Mouse (Mus musculus) left cerebral cortex, postnatal 14 days (tissue): Measurements from ENCODE around the gene Esr1. TPM values are rescaled to one million over a fixed set of nuclear protein-coding genes. Genes with fewer than 3 reads are reported as not detected.
"Not testable (repeated sequence)": the region's sequence is repeated elsewhere in the genome, so short reads cannot be mapped to it uniquely, and the experiment has no call there.

ENCODE experiments used
- DNase-seq, 2 experiments: peaks; one replicate each; pipeline ENCODE4 v3.0.0; 2021 to 2022; ENCODE audit warnings: low spot score in 2 of 2, mixed read lengths in 1 of 2
- intact Hi-C: fragments of 180-260 bp; cut with DNase I; formaldehyde crosslinking; loops from one replicate; pipeline ENCODE4 v1.15.1; 2025
- long read RNA-seq, 2 experiments: library from polyadenylated mRNA; stranded (forward); transcript quantifications; one replicate each; pipeline ENCODE4 v2.0.0; 2021
- total RNA-seq, 2 experiments: library from RNA; stranded (reverse); gene quantifications; 2 replicates each; pipeline ENCODE4 v1.2.3; 2021

The Esr1 gene
- 1 to 10 TPM; 2.7 to 2.9 TPM for total RNA-seq
- long read RNA-seq, experiment 1, result 0 reads
- long read RNA-seq, experiment 2, full-length matches to known transcripts, result 1 of 1 reads
- long read RNA-seq, experiment 2, partial matches to known transcripts, result 0 of 1 reads
- long read RNA-seq, experiment 2, other reads (novel, unspliced or antisense), result 0 of 1 reads

GRCm38 (mm10) chr10:4611386-4612155 lies at the start of gene Esr1:
Gene Esr1, plus strand, starts transcription at chr10:4611593.
- no peak for DNase-seq
- intact Hi-C loops, result no loop called here

GRCm38 (mm10) chr10:4565148-4565547 lies 46.2 kb upstream of the Esr1 start:
- intact Hi-C loops, result no loop called here
- no peak for DNase-seq

- intact Hi-C loops, result no loop called here
- DNase-seq, result no peak
Measured at GRCm38 (mm10) chr10:4570778-4571177, 40.6 kb upstream of the Esr1 start.

- DNase-seq, result no peak
- intact Hi-C loops, result no loop called here
Measured at GRCm38 (mm10) chr10:4571304-4571703, 40.1 kb upstream of the Esr1 start.

GRCm38 (mm10) chr10:4581905-4582304 lies 29.5 kb upstream of the Esr1 start:
- intact Hi-C loops, result no loop called here
- DNase-seq, result peak in 1 of 2 experiments; percentile 16

- intact Hi-C loops, result no loop called here
- no peak for DNase-seq
Measured at GRCm38 (mm10) chr10:4586691-4587090, 24.7 kb upstream of the Esr1 start.

GRCm38 (mm10) chr10:4589576-4589975 lies 21.8 kb upstream of the Esr1 start:
- intact Hi-C loops, result no loop called here
- no peak for DNase-seq

GRCm38 (mm10) chr10:4590956-4591355 lies 20.4 kb upstream of the Esr1 start:
- intact Hi-C loops, result no loop called here
- no peak for DNase-seq

- intact Hi-C loops, result no loop called here
- peak; percentile 6 to 27 for DNase-seq
Measured at GRCm38 (mm10) chr10:4593828-4594227, 17.6 kb upstream of the Esr1 start.

- intact Hi-C loops, result no loop called here
- no peak for DNase-seq
Measured at GRCm38 (mm10) chr10:4597211-4597610, 14.2 kb upstream of the Esr1 start.

- intact Hi-C loops, result no loop called here
- DNase-seq, result peak; percentile 58 to 67
Measured at GRCm38 (mm10) chr10:4598244-4598842, 13.1 kb upstream of the Esr1 start.

GRCm38 (mm10) chr10:4598916-4599315 lies 12.5 kb upstream of the Esr1 start:
- intact Hi-C loops, result no loop called here
- peak; percentile 15 to 50 for DNase-seq

GRCm38 (mm10) chr10:4599591-4599990 lies 11.8 kb upstream of the Esr1 start:
- no peak for DNase-seq
- intact Hi-C loops, result no loop called here

- no peak for DNase-seq
- intact Hi-C loops, result no loop called here
Measured at GRCm38 (mm10) chr10:4600796-4601474, 10.5 kb upstream of the Esr1 start.

- DNase-seq, intact Hi-C loops: not testable (repeated sequence)
Measured at GRCm38 (mm10) chr10:4601612-4602011, 9.8 kb upstream of the Esr1 start.

GRCm38 (mm10) chr10:4602466-4602865 lies 8.9 kb upstream of the Esr1 start:
- intact Hi-C loops, result no loop called here
- DNase-seq, result no peak

GRCm38 (mm10) chr10:4604527-4605209 lies 6.7 kb upstream of the Esr1 start:
- intact Hi-C loops, result no loop called here
- DNase-seq, result no peak

- intact Hi-C loops, result no loop called here
- no peak for DNase-seq
Measured at GRCm38 (mm10) chr10:4610234-4610633, 1.2 kb upstream of the Esr1 start.

GRCm38 (mm10) chr10:4612313-4613036 lies 1.1 kb downstream of the Esr1 start:
- intact Hi-C loops, result no loop called here
- DNase-seq, result no peak
